Mouse (Mus musculus) forebrain, postnatal 0 days (tissue): Measurements from ENCODE around the gene Csta1. TPM values are rescaled to one million over a fixed set of nuclear protein-coding genes. Genes with fewer than 3 reads are reported as not detected.
"Not testable (repeated sequence)": the region's sequence is repeated elsewhere in the genome, so short reads cannot be mapped to it uniquely, and the experiment has no call there.

Experiments
- ATAC-seq: fragments of 200-750 bp; cut with Nextera tagmentation; 2 replicates; pipeline ENCODE4 v1.8.0; 2017; ENCODE audit warnings: mild to moderate bottlenecking, moderate library complexity
- DNase-seq: peaks from one replicate; pipeline ENCODE4 v3.0.0-alpha.2; 2015
- H3K27ac ChIP-seq: fragments of 300-500 bp; sonication (generic); 2 replicates; pipeline ENCODE4 v1.5.1; 2014; ENCODE audit warnings: low read depth, mild to moderate bottlenecking, antibody characterized with exemption, low read length, moderate library complexity, mixed read lengths
- H3K27me3 ChIP-seq: fragments of 300-500 bp; sonication (generic); 2 replicates; pipeline ENCODE4 v1.6.1; 2014; ENCODE audit warnings: mild to moderate bottlenecking, low read length, mixed read lengths; ENCODE audit not compliant: insufficient read depth
- H3K36me3 ChIP-seq: fragments of 300-500 bp; sonication (generic); 2 replicates; pipeline ENCODE4 v1.6.1; 2014; ENCODE audit warnings: mild to moderate bottlenecking, moderate library complexity; ENCODE audit not compliant: insufficient read depth
- H3K4me1 ChIP-seq: fragments of 300-500 bp; sonication (generic); 2 replicates; pipeline ENCODE4 v1.6.1; 2014; ENCODE audit warnings: antibody characterized with exemption; ENCODE audit not compliant: insufficient read depth
- H3K4me2 ChIP-seq: fragments of 300-500 bp; sonication (generic); 2 replicates; pipeline ENCODE4 v1.6.1; 2014; ENCODE audit warnings: low read depth, mild to moderate bottlenecking, moderate library complexity
- H3K4me3 ChIP-seq: fragments of 300-500 bp; sonication (generic); 2 replicates; pipeline ENCODE4 v1.5.1; 2014; ENCODE audit warnings: low read depth, low read length, mixed read lengths
- H3K9ac ChIP-seq: fragments of 300-500 bp; sonication (generic); 2 replicates; pipeline ENCODE4 v1.6.1; 2014; ENCODE audit warnings: mild to moderate bottlenecking
- H3K9me3 ChIP-seq: fragments of 300-500 bp; sonication (generic); 2 replicates; pipeline ENCODE4 v1.6.1; 2016; ENCODE audit warnings: low read length
- CTCF ChIP-seq: sonication (generic); IDR thresholded peaks from 2 replicates; pipeline ENCODE4 v1.5.1; 2016; ENCODE audit warnings: antibody characterized with exemption, control low read depth, low read depth
- WGBS: fragments of 180-500 bp; shearing (Covaris S2); extraction: QIAGEN DNeasy Blood & Tissue Kit; methylation state at CpG from one replicate; pipeline ENCODE4 v1.1.7; 2014; 5-methylcytosine and 5-hydroxymethylcytosine counted together
- polyA plus RNA-seq: library from polyadenylated mRNA; unstranded; fragments of >200 nt; fragmentation: Nextera tagmentation; extraction: Ambion mirVana; gene quantifications from 2 replicates; pipeline ENCODE4 v1.2.1, GENCODE M21; 2015
- total RNA-seq: library from RNA; depleted of rRNA; stranded (reverse); fragments of >200 nt; gene quantifications from 2 replicates; pipeline ENCODE4 v1.2.3, GENCODE M21; 2014; rRNA removed

Csta1 gene
- not detected in 2 replicates for total RNA-seq
- not detected in 2 replicates for polyA plus RNA-seq

DNA sequence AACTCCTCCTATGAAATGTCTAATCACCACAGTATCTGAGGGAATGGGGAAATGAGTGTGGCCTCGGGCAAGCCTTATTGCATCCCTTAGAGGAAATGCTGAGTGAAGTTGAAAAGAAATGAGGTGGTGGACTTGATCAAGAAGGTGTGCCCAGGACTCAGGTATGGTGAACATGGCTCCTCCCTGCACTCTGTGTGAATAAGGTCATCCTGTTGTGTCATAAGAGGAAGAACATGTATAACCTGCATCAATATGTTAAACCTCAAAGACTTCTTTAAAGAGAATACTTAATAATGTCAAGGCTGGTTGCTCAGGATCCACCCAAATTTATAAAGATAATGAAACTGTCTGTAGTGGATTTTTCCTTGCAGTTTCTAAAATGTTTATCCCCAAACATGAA is at the start of gene Csta1:
TSS of gene Csta1 (minus strand) at position 101 of the 400 bp plus-strand sequence.
- TF ChIP-seq CTCF = no peak
- no peak for DNase-seq
- 86% methylated on average over 1 of the region's 1 CpGs for WGBS
- H3K4me1 ChIP-seq = no peaks in the 10 kb centered on the region
- H3K9ac ChIP-seq = no peak within 1 kb of the TSS
- H3K4me2 ChIP-seq = no peak within 1 kb of the TSS
- H3K27ac ChIP-seq = no peak within 1 kb of the TSS
- H3K9me3 ChIP-seq = no peaks in the 10 kb centered on the region
- H3K36me3 ChIP-seq = no peaks in the 10 kb centered on the region
- no peak within 1 kb of the TSS for H3K4me3 ChIP-seq
- H3K27me3 ChIP-seq = no peaks in the 10 kb centered on the region
- no peak for ATAC-seq

- WGBS = 89% methylated on average over 2 of the region's 2 CpGs
- no peaks in the 10 kb centered on the region for H3K36me3 ChIP-seq
- no peak overlapping the region for H3K9ac ChIP-seq
- H3K4me1 ChIP-seq = no peaks in the 10 kb centered on the region
- H3K4me2 ChIP-seq = no peak overlapping the region
- H3K4me3 ChIP-seq = no peak overlapping the region
- ATAC-seq (no peak), DNase-seq (no peak)
- no peak overlapping the region for H3K27ac ChIP-seq
- no peaks in the 10 kb centered on the region for H3K9me3 ChIP-seq
- no peak for TF ChIP-seq CTCF
- H3K27me3 ChIP-seq = no peaks in the 10 kb centered on the region
Measured at GRCm38 (mm10) chr16:36179910-36180309, 48.9 kb upstream of the Csta1 start.

DNA sequence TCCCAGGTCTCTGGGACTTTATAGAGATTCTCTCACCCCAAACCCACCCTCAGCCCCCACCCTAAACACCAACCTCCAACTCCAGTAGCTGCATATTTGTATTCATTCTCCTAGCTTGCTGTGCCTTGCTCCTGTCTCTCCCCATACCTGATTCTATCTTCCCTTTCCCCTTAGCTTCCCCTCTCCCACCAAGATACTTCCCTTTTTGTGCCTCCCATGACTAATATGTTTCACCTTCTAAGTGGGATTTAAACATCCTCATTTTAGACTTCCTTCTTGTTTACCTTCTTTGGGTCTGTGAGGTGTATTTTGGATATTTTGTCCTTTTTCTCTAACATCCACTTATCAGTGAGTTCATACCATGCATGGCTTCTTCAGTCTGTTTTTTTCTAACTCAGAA is 45.1 kb upstream of the Csta1 start:
- no peak overlapping the region for H3K9ac ChIP-seq
- no peaks in the 10 kb centered on the region for H3K9me3 ChIP-seq
- no peaks in the 10 kb centered on the region for H3K27me3 ChIP-seq
- H3K36me3 ChIP-seq = no peaks in the 10 kb centered on the region
- no peaks in the 10 kb centered on the region for H3K4me1 ChIP-seq
- H3K4me3 ChIP-seq = no peak overlapping the region
- H3K4me2 ChIP-seq = no peak overlapping the region
- ATAC-seq (no peak), DNase-seq (no peak)
- TF ChIP-seq CTCF = no peak
- H3K27ac ChIP-seq = no peak overlapping the region

DNA sequence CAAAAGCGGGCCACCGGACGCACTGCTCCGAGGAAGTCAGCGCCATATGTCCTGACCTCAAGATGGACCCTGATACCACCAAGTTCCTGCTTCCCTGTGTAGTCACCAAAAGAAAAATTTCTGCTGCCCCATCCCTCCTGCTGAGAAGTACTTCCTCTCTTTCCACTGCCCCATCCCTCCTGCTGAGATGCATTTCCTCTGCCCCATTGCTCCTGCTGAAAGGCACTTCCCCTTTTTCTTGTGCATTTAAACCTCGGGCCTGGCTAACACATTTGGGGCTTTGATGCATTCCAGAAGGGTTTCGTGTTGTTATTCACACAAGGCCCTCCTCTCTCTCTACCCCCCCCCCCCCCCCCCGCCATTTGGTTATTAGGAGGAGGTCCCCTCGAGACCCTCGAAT is 36.8 kb upstream of the Csta1 start:
- not testable (repeated sequence) for H3K36me3 ChIP-seq, H3K9me3 ChIP-seq, DNase-seq, H3K4me2 ChIP-seq, H3K27me3 ChIP-seq, H3K4me1 ChIP-seq, ATAC-seq, H3K4me3 ChIP-seq, H3K9ac ChIP-seq, H3K27ac ChIP-seq
- WGBS = 78% methylated on average over 9 of the region's 10 CpGs

GRCm38 (mm10) chr16:36156402-36156975 is 25.4 kb upstream of the Csta1 start, which contains the start of gene Stfa2l1:
Gene Stfa2l1 (plus strand): TSS chr16:36156811.
- Histone ChIP-seq H3K27ac (no peak within 1 kb of the TSS), H3K9ac (no peak within 1 kb of the TSS), H3K4me1 (no peaks in the 10 kb centered on the region), H3K9me3 (no peaks in the 10 kb centered on the region), H3K36me3 (no peaks in the 10 kb centered on the region), H3K27me3 (no peaks in the 10 kb centered on the region), H3K4me3 (no peak within 1 kb of the TSS), H3K4me2 (no peak within 1 kb of the TSS)
- no peak for ATAC-seq
- TF ChIP-seq CTCF = no peak
- no peak for DNase-seq

DNA sequence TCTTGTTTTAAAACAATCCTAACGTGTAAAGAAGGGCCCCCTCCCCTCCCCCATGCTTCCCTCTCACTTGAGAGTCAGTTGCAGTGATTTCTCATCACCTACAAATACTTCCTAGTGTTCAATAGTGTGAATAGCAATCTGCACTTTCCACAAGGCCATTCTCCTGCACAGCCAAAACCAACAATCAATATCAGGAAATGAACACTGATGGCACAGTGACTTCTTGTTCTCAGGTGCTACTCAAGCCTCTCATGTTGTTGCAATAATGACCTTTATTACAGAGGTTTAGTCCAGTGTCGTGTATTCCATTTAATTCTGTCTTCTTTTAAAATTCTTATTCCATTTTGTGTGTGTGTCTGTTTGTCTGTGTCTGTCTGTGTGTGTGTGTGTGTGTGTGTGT is 7.2 kb upstream of the Csta1 start:
- 80% methylated on average over 2 of the region's 2 CpGs for WGBS
- ATAC-seq = no peak

DNA sequence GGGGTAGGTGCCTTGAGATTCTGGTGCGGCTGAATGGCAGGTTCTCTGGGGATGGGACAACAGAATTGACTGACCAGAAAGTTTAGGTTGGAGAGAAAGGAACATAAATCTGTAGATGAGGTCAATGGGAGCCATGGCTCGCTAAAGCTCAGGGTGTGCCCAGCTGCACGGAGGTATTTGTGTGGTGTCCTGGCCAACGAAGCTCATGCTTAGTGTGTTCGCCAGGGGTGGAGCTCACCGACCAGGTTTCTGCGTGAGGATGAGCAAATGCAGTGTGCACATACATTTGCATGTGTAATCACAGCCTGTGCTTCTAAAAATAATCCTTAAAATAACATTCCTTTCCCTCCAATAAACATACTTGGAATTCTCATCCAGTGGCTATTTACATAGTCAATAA is 2.9 kb downstream of the Csta1 start:
- Histone ChIP-seq H3K27me3 (no peaks in the 10 kb centered on the region), H3K27ac (no peak overlapping the region), H3K4me2 (no peak overlapping the region), H3K36me3 (no peaks in the 10 kb centered on the region), H3K4me3 (no peak overlapping the region), H3K9me3 (no peaks in the 10 kb centered on the region), H3K9ac (no peak overlapping the region), H3K4me1 (no peaks in the 10 kb centered on the region)
- TF ChIP-seq CTCF = no peak
- no peak for DNase-seq
- no peak for ATAC-seq
- 94% methylated on average over 7 of the region's 7 CpGs for WGBS

More for the DNA sequence above, 7.2 kb upstream of the Csta1 start:
- Histone ChIP-seq H3K27me3 (no peaks in the 10 kb centered on the region), H3K9me3 (no peaks in the 10 kb centered on the region), H3K36me3 (no peaks in the 10 kb centered on the region), H3K27ac (no peak overlapping the region), H3K4me2 (no peak overlapping the region), H3K4me3 (no peak overlapping the region), H3K4me1 (no peaks in the 10 kb centered on the region), H3K9ac (no peak overlapping the region)
- DNase-seq = no peak
- no peak for TF ChIP-seq CTCF

- H3K9ac ChIP-seq, H3K27me3 ChIP-seq, DNase-seq, H3K36me3 ChIP-seq, H3K27ac ChIP-seq, ATAC-seq, H3K9me3 ChIP-seq, H3K4me2 ChIP-seq, H3K4me3 ChIP-seq, H3K4me1 ChIP-seq: not testable (repeated sequence)
- WGBS = 93% methylated on average over 6 of the region's 6 CpGs
Measured at GRCm38 (mm10) chr16:36115751-36116150, 15.3 kb downstream of the Csta1 start.

DNA sequence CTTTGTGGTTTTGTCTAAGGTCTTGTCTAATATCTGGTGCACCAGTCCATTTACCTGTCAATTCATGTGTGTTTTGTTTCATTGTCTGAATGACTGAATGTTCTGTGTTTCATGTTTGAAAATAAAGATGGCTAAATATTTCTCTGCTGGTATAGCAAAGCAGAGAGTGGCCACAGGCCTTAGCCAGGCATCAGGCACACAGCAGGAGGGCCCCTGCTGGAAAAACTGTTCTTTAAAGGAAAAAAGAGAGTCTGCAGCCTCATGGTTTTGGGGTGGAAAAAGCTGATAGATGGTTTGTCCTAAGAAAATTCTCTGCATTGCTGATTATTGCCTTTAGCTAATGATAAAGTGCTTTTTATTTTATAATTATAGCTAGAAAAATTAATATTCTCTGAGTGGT is 19.6 kb downstream of the Csta1 start:
- H3K36me3 ChIP-seq, H3K27ac ChIP-seq, H3K9ac ChIP-seq, H3K4me2 ChIP-seq, H3K27me3 ChIP-seq, H3K4me3 ChIP-seq, H3K4me1 ChIP-seq, H3K9me3 ChIP-seq, DNase-seq, ATAC-seq: not testable (repeated sequence)
